Mouse (Mus musculus) layer of hippocampus, postnatal 36 days (tissue): Measurements from ENCODE around the gene Olfr629. TPM values are rescaled to one million over a fixed set of nuclear protein-coding genes. Genes with fewer than 3 reads are reported as not detected.
A peak's percentile ranks its signal among the peaks of the same experiment; 100 is the strongest.
"Not testable (repeated sequence)": the region's sequence is repeated elsewhere in the genome, so short reads cannot be mapped to it uniquely, and the experiment has no call there.

Source experiments
- DNase-seq, 2 experiments: peaks; one replicate each; pipeline ENCODE4 v3.0.0; 2022
- total RNA-seq, 2 experiments: library from RNA; stranded (reverse); gene quantifications; 2 replicates each; pipeline ENCODE4 v1.2.3; 2021

Olfr629 gene
- total RNA-seq: not detected

DNA sequence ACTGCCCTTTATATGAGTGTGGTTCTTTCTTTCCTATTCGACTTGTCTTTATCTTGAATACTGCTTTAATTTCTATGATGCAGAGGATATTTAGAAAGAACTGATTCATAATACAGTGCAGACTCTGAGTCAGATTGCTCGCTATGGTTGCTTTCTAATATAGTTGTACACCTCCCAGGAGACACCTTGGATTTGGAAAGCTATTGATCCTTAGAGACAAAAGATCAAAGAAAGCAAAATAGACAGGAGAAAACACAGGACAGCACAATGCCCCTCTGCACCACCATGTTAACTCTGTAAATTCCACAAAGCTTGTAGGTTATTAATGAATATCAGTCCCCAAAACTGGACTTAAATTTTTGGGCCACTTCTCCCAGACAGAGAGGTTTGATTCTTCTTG, at the start of gene Olfr629:
TSS of gene Olfr629 (minus strand) at position 101 of the 400 bp plus-strand sequence.
- DNase-seq: no peak

DNA sequence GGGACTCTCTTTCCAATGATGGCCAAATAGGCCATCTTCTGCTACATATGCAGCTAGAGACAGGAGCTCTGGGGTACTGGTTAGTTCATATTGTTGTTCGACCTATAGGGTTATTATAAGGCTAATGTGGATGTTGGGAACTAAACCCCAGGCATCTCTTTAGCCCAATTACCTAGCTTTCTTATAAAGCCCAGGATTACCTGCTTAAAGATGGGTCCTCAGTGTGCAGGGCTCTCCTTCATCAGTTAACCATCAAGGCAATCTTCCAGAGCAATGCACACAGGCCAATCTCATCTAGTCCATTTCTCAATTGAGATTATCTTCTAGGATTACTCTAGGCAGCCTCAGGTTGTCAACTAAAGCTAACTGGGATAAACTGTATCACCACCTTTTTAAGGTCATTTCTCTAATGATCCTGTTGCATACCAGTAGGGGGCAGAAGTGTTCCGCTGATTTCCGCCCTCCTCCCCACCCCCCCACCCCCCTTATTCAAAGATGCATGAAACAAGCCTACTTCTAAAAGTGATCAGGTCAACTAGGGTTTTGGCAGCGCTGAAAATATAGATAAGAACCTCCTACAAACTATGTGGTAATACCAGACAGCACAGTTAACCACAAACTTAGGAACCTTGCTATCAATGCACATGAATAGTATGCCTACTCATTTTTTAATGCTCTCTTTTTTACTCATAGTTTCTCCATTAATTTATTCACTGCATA, 48.1 kb upstream of the Olfr629 start:
- DNase-seq: no peak

- no peak for DNase-seq
Measured at GRCm38 (mm10) chr7:103791721-103792120, 47.0 kb upstream of the Olfr629 start, which contains the start of gene Olfr67. Gene Olfr67 (minus strand): TSS chr7:103791821.

DNA sequence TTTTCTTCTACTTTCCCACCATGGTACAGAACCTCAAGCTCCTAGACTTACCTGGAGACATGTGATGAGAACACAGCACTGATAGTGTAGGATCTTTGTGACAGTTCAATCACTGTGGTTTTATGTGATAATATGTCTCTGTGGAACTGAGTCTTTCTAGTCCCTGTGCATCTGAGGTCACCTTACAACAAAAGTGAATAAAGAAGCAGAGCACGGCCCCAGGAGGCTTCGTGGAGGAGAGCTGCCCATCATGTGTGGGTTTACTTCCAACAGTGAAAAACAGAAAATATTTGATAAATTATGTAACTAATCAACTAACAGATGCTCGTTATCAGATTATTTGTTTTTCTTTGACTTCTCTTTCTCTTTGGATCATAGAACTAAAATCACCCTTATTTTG, 34.9 kb upstream of the Olfr629 start, which contains the start of gene Olfr68:
TSS of gene Olfr68 (minus strand) at position 101 of the 400 bp plus-strand sequence.
- DNase-seq: no peak

DNA sequence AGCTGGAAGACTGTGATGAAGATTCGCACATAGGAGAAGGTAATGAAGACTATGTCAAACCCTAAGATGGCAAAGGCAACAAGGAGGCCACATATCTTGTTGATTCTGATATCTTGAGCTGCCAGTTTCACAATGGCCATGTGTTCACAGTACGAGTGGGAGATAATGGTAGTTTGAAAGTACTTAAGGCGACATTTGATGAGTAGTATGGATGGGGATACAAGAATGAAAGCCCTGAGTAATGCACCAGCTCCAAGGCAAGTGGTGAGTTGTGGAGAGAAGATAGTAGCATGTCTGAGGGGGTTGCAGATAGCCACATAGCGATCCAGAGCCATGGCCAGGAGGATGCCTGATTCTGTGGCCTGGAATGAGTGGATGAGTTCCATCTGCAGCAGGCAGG, 32.9 kb upstream of the Olfr629 start:
- DNase-seq: not testable (repeated sequence)

- DNase-seq: no peak
Measured at GRCm38 (mm10) chr7:103771494-103771893, 26.8 kb upstream of the Olfr629 start, which contains the start of gene Olfr69. Gene Olfr69 (minus strand): TSS chr7:103771594.

DNA sequence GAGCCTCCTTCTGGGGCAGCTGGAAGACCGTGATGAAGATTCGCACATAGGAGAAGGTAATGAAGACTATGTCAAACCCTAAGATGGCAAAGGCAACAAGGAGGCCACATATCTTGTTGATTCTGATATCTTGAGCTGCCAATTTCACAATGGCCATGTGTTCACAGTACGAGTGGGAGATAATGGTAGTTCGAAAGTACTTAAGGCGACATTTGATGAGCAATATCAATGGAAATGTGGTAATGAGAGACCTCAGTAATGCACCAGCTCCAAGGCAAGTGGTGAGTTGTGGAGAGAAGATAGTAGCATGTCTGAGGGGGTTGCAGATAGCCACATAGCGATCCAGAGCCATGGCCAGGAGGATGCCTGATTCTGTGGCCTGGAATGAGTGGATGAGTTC, 22.9 kb upstream of the Olfr629 start:
- not testable (repeated sequence) for DNase-seq

- DNase-seq: not testable (repeated sequence)
Measured at GRCm38 (mm10) chr7:103762212-103762611, 17.5 kb upstream of the Olfr629 start.

GRCm38 (mm10) chr7:103757233-103757632, 12.5 kb upstream of the Olfr629 start, which contains the start of gene Olfr630:
Gene Olfr630 (minus strand): TSS chr7:103757333.
- no peak for DNase-seq

DNA sequence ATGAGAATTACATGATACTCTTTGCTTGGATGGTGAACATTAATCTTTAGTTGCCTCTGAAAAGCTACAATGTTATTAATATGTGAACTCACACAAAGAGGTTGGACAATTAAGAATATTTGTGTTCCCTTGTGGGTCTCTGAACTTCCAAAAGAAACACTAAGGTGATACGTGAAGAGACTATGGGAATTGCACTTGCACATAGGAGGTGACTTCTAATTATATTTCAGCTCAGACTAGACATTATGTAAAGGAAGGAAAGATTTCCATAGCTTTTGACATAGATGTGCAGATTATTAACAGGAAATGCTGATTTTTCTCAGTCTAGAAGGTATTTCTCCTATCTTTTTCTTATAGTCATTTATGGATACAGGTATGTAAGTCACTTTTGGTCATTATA, 14.7 kb downstream of the Olfr629 start, which contains the start of gene Olfr628:
TSS of gene Olfr628 (plus strand) at position 301 of the 400 bp plus-strand sequence.
- no peak for DNase-seq

DNA sequence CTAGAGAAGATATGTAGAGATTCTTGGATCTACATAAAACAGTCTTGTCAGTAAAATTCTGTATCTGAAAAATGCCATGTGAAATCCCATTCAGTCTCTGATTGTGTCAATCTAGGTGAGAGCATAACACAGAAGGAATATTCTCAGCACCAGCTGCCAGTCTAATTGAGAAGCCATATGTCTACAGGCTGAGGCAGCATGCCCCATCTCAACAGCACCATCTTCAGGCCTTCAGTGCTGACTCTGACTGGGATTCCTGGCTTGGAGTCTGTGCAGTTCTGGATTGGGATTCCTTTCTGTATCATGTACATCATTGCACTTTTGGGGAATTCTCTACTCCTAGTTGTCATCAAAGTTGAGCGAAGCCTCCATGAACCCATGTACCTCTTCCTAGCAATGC, 28.3 kb downstream of the Olfr629 start:
- DNase-seq: peak; percentile 7 to 11

DNA sequence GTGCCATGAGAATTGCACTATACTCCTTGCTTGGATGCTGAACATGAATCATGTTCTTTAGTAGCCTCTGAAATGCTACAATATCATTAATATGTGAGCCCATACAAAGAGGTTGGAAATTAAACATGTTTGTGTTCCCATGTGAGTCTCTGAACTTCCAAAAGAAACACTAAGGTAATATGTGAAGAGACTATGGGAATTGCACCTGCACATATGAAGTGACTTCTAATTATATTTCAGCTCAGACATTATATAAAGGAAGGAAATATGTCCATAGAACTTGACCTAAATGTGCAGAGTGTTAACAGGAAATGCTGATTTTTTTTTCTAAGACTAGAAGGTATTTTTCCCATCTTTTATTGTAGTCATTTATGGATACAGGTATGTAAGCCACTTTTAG, 30.4 kb downstream of the Olfr629 start, which contains the start of gene Olfr243:
TSS of gene Olfr243 (plus strand) at position 301 of the 400 bp plus-strand sequence.
- DNase-seq: no peak

- no peak for DNase-seq
Measured at GRCm38 (mm10) chr7:103712024-103712423, 32.7 kb downstream of the Olfr629 start.

GRCm38 (mm10) chr7:103699469-103699868, 45.3 kb downstream of the Olfr629 start:
- no peak for DNase-seq

Other genes starting within 250 kb of the Olfr629 start
- gene Olfr609, start 246.9 kb downstream of the Olfr629 start, total RNA-seq: not detected
- not detected for gene Olfr610, start 232.8 kb downstream of the Olfr629 start, total RNA-seq
- gene Olfr611, start 224.1 kb downstream of the Olfr629 start, total RNA-seq: not detected
- not detected for gene Olfr612, start 202.2 kb downstream of the Olfr629 start, total RNA-seq
- gene Olfr613, start 196.9 kb downstream of the Olfr629 start, total RNA-seq: not detected
- not detected for gene Olfr615, start 188.9 kb downstream of the Olfr629 start, total RNA-seq
- gene Olfr616, start 175.8 kb downstream of the Olfr629 start, total RNA-seq: not detected
- not detected for gene Olfr617, start 171.9 kb downstream of the Olfr629 start, total RNA-seq
- not detected for gene Olfr618, start 154.8 kb downstream of the Olfr629 start, total RNA-seq
- gene Olfr619, start 144.4 kb downstream of the Olfr629 start, total RNA-seq: not detected
- gene Olfr620, start 132.4 kb downstream of the Olfr629 start, total RNA-seq: not detected
- not detected for gene Olfr622, start 102.2 kb downstream of the Olfr629 start, total RNA-seq
- gene Olfr623, start 81.2 kb downstream of the Olfr629 start, total RNA-seq: not detected
- not detected for gene Olfr624, start 73.8 kb downstream of the Olfr629 start, total RNA-seq
- not detected for gene Olfr625-ps1, start 62.2 kb downstream of the Olfr629 start, total RNA-seq
- not detected for gene Olfr243, start 30.3 kb downstream of the Olfr629 start, total RNA-seq
- gene Olfr628, start 14.6 kb downstream of the Olfr629 start, total RNA-seq: not detected
- gene Olfr630, start 12.4 kb upstream of the Olfr629 start, total RNA-seq: not detected
- not detected for gene Olfr69, start 26.7 kb upstream of the Olfr629 start, total RNA-seq
- gene Olfr68, start 34.8 kb upstream of the Olfr629 start, total RNA-seq: not detected
- not detected for gene Olfr67, start 46.9 kb upstream of the Olfr629 start, total RNA-seq
- 10 to 100 TPM; 35.4 to 54.6 TPM for gene Hbb-bt, start 69.1 kb upstream of the Olfr629 start, total RNA-seq
- 100 to 1,000 TPM; 247 to 439 TPM for gene Hbb-bs, start 83.2 kb upstream of the Olfr629 start, total RNA-seq
- gene Hbb-bh2, start 95.6 kb upstream of the Olfr629 start, total RNA-seq: not detected
- not detected for gene Hbb-bh1, start 98.2 kb upstream of the Olfr629 start, total RNA-seq
- gene Hbb-y, start 108.3 kb upstream of the Olfr629 start, total RNA-seq: not detected
- not detected for gene Olfr66, start 141.3 kb upstream of the Olfr629 start, total RNA-seq
- not detected for gene Olfr64, start 149.5 kb upstream of the Olfr629 start, total RNA-seq
- gene Olfr65, start 158.5 kb upstream of the Olfr629 start, total RNA-seq: not detected
- gene Olfr631, start 183.9 kb upstream of the Olfr629 start, total RNA-seq: not detected
- gene Olfr632, start 189.4 kb upstream of the Olfr629 start, total RNA-seq: not detected
- gene Olfr633, start 199.5 kb upstream of the Olfr629 start, total RNA-seq: not detected
- gene Olfr635, start 226.2 kb upstream of the Olfr629 start, total RNA-seq: under 1 TPM; 0.10 to 0.13 TPM